Mouse (Mus musculus) cerebellum, adult 11 months (tissue): Measurements from ENCODE around the gene Cd3d.

ENCODE experiments used
- DNase-seq: peaks from one replicate; pipeline ENCODE4 v3.0.0; 2022

The Cd3d gene

GRCm38 (mm10) chr9:44994962-44995361 lies 13.4 kb downstream of the Cd3d start:
- DNase-seq: no peak

DNA sequence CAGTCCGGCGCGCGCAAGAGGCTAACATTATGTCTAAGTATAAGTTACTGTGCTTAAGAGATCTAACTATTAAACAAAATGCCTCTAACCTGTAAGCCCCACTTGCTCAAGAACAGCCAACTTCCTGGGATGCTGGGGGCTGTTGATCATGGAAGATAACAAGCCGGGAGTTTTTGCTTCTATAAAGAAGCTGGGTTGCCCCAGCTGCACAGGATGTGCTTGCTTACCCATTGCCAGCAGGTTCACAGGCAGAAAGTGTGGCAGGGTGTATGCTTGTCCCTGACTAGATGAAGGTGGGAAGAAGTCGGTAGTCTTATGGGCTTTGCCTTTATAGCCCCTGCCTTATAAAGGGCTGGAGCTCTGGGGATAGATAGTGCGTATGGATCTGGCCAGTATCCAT lies 15.0 kb downstream of the Cd3d start:
- DNase-seq: no peak

GRCm38 (mm10) chr9:44998138-44998537 lies 16.6 kb downstream of the Cd3d start:
- no peak for DNase-seq

GRCm38 (mm10) chr9:44999171-44999570 lies 17.6 kb downstream of the Cd3d start:
- peak; percentile 43 for DNase-seq

DNA sequence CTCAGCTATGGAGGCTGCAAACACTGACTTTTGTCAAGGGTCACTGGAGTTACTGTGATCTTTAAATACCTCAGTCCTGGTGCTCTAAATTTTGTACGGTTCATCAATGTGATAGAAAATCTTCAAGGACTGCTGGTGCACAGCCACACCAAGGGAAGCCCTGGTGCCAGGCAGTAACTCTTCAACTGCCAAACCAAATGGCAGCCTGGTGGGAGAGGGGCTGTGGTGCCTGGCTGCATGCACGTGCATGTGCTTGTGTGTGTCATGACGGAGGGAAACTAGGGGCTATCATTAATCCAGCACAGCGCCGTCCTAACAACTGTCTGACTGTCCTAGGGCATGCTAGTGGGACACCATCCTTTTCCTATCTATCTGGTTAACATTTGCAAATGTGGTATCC lies 18.2 kb downstream of the Cd3d start:
- no peak for DNase-seq

GRCm38 (mm10) chr9:45000249-45000648 lies 18.7 kb downstream of the Cd3d start:
- no peak for DNase-seq

- DNase-seq: no peak
These were observed 25.8 kb downstream of the Cd3d start for GRCm38 (mm10) chr9:45007404-45007803.

- no peak for DNase-seq
These were observed 26.8 kb downstream of the Cd3d start for GRCm38 (mm10) chr9:45008342-45008741.

DNA sequence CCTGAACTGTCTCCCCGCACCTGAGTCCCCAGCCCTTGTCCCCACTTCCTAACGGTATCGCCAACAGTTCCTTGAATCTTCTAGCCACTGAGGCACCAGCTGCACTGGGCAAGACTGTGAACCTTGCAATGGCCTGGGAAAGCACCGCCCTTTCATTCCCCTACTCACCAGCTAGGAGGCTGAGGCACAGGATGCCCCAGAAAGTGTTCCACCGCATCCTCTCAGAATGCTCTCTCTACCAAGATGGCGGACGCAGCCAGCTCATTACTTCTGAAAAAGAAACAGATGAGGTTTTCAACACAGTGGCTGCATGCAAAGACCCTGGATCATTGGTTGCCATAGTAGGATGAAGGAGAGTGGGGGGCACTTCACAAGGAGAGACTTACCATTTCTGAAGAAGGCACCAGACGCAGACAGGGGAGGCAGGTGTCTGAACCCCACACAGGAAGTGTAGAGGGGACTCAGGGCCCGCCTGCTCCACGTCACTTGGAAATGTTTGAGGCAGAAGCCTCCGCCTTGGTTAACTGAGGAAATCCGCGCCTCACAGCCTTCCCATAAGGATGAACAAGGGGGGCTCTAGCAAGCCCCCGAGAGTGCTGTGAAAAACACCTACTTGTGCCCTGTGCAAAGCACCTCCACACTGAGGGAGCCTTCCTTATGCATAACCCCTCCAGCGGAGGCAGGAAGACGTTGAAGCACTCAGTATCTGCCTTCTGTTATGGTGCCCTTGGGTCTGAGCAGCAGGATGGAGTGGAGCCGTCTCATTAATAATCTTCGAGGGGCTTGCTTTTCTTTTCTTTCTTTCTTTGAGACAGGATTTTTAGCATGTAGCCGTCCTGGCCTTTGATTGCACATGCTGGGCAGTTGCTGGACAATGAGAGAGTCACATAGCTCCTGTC lies 27.8 kb downstream of the Cd3d start, which contains the start of gene Cd3e:
Gene Cd3e (minus strand): TSS at position 448 of the 899 bp plus-strand sequence.
- no peak for DNase-seq

- no peak for DNase-seq
These were observed 28.9 kb downstream of the Cd3d start for GRCm38 (mm10) chr9:45010461-45010860.

GRCm38 (mm10) chr9:45011291-45011690 lies 29.7 kb downstream of the Cd3d start:
- DNase-seq: no peak

DNA sequence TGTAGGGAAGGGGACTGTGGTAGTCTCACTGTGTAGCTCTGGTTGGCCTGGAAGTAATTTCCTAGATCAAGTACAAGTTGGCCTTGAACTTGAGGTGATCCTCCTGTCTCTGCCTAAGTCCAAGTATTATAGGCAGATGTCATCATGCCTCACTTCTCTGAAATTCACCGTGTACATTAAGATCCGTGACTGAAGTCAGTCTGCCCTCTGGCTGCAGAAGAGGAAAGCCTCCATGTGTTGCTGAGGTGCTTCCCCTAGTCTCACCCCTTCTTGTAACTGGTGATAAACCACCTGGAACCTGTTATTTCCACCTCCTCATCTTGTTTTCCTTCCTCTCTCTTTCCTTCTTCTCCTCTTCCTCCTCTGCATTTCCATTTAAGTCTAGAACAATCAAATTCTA lies 33.3 kb downstream of the Cd3d start:
- DNase-seq: no peak

- no peak for DNase-seq
These were observed 34.3 kb downstream of the Cd3d start for GRCm38 (mm10) chr9:45015841-45016240.

GRCm38 (mm10) chr9:45018031-45018430 lies 36.4 kb downstream of the Cd3d start:
- DNase-seq: no peak

GRCm38 (mm10) chr9:45022800-45023199 lies 41.2 kb downstream of the Cd3d start:
- peak; percentile 62 for DNase-seq

- no peak for DNase-seq
These were observed 42.1 kb downstream of the Cd3d start for GRCm38 (mm10) chr9:45023638-45024037.

DNA sequence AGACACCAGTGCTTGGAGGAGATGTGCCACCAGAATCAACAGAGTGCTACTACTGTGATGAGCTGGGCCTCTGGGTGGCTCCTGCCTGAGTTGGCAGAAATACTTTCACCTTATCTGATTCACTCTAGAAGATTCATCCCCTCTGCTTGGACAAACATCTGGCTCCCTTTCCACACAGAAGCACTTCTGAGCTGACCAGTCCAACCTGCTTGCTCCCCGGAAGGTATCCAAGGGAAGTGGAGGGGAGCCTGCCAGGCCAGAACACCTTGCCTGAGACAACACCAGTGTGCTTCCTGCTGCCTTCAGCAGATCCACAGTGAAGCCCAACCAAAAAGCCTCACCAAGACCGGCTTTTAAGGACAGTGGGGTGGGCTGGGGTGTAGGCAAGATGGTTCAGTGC lies 42.6 kb downstream of the Cd3d start:
- DNase-seq: no peak

DNA sequence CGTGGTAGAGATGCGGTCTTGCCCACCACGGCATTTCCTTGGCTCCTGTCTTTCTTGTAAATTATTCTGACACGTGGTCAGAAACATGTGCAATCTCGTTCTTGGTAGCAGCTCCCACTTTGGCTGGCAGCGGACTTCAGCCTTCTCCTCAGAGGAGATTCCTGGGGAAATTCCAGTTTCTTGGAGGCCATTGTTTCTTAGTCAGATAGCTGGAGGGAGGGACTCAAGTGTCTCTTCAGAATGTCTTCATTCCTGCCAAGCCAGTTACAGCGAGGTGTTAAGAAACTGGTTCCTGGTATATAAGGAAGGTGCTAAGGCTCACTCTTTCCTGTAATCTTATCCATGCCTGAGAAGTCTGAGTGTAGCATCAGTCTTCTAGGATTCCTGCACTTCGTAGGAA lies 45.8 kb downstream of the Cd3d start:
- no peak for DNase-seq

DNA sequence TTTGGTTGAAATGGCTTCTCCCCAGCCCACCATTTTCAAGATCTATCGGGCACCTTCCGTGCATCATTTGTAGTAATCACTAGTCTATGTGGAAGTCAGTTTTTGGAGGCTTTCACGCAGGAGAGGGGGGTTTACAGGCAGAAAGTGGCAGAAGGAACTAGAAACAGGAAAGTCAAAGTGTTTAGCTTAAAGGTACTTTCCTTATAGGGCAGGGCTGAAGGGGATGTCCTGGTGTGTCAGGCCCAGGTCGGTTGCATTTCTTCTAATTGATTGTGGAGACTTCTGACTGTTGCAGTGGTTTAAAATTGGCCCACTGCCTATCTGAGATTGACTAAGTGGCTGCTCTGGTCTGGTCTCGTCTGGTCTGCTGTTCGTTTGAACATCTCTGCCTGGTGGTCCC lies 48.8 kb downstream of the Cd3d start:
- DNase-seq: no peak

GRCm38 (mm10) chr9:45032261-45032660 lies 50.7 kb downstream of the Cd3d start:
- no peak for DNase-seq

DNA sequence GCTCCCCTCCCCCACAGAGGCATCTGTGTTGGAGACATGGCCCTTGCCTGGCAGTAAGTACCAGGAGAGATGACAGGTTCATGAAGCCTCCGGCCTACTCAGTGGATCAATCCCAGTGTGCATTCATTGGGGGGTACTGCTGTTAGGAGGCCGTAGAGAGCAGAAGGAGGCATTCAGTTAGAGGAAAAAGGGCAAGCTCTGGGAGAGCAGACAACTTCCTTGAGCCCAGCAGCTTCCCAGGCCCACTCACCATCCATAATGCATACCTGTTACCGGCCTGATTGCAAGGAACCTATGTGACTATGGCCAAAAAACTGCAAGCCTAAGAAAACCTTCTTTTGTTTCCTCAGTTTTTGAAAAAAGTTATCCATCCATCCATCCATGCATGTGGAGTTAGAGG lies 52.9 kb downstream of the Cd3d start:
- no peak for DNase-seq
